Mouse (Mus musculus): Measurements from ENCODE around the gene Dcaf6. TPM values are rescaled to one million over a fixed set of nuclear protein-coding genes. Genes with fewer than 3 reads are reported as not detected.
"Not testable (repeated sequence)": the region's sequence is repeated elsewhere in the genome, so short reads cannot be mapped to it uniquely, and the experiment has no call there.

Gene Dcaf6
- polyA plus RNA-seq, 1 experiment from 2014 or later = 10.4 TPM

DNA sequence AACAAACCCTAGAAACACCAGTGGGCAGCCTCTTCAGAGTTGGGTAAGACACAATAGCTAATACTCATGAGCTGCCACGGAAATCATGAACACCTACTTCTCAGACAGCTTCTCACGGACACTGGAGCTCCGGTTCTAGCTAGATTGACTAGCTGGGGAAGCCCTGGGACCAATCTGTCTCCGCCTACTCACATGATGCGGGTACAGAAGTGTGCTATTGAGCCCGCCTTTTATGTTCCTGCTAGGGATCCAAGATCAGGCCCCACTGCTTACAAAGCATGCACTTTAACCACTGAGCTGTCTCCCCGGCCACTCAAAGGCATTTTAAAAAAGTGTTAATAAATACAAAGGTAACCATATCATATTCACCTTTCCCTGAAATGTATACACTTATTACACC, 118.1 kb downstream of the Dcaf6 start:
- Histone ChIP-seq H3K27me3 (no peaks in the 10 kb centered on the region), H3K4me1 (peaks cover 6% of the 10 kb centered on the region; the same call in 1 of the 2 replicates), H3K36me3 (ENCODE audit: poor library complexity, severe bottlenecking) (no peaks in the 10 kb centered on the region), H3K4me3 (no peak overlapping the region), H3K4me2 (no peak overlapping the region), H3K9me3 (replicated peaks) (no peaks in the 10 kb centered on the region), H3K9ac (no peak overlapping the region), H3K27ac (no peak overlapping the region)
- WGBS = 63% methylated on average over 7 of the region's 7 CpGs
- no peak for ATAC-seq

DNA sequence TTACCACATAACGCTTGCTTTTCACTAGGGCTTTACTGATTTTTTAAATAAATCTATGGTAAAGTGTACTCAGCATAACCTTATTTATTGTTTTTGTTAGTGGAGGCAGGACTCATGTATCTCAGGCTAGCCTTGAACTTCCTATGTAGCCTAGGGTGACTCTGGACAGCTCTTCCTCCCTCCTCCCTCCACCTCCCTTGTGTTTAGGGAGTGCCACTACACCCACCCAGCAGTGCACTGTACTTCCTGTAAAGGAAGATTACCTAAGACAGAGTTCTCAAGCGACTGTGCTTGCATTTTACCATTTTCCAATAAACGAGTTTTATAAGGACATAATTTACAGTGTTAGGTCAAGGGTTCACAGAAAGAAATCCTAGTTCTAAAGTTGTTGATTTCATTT, 127.5 kb downstream of the Dcaf6 start:
- H3K4me3 ChIP-seq = no peak overlapping the region
- H3K9me3 ChIP-seq (replicated peaks) = no peaks in the 10 kb centered on the region
- H3K27ac ChIP-seq = no peak overlapping the region
- H3K27me3 ChIP-seq = no peaks in the 10 kb centered on the region
- no peaks in the 10 kb centered on the region for H3K4me1 ChIP-seq
- ATAC-seq = no peak
- no peak overlapping the region for H3K9ac ChIP-seq
- H3K4me2 ChIP-seq = no peak overlapping the region
- H3K36me3 ChIP-seq (ENCODE audit: poor library complexity, severe bottlenecking) = peaks cover 6% of the 10 kb centered on the region; the same call in 1 of the 2 replicates
- WGBS = 83% methylated on average over 3 of the region's 3 CpGs

DNA sequence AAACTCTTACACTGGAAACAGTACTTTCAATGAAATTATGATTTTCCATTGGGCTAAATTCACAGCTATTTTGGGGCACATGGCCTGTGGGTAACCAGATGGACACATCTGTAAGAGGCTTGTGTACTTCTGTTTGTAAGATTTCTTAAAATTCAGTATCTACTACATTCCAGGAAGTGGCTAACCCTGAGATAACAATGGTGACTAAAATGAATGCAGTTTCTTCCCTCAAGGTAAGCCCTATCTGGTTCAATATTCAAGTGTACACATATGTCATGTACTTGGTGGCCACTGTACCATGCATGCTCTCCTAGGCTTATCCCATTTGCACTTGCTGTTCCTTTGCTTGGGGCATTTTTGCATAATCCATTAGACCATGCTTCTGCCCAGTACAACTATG, 129.4 kb downstream of the Dcaf6 start:
- no peak overlapping the region for H3K9ac ChIP-seq
- no peak overlapping the region for H3K27ac ChIP-seq
- no peak for ATAC-seq
- H3K4me3 ChIP-seq = no peak overlapping the region
- H3K27me3 ChIP-seq = no peaks in the 10 kb centered on the region
- H3K36me3 ChIP-seq (ENCODE audit: poor library complexity, severe bottlenecking) = peaks cover 9% of the 10 kb centered on the region; the same call in 1 of the 2 replicates
- H3K4me2 ChIP-seq = no peak overlapping the region
- H3K4me1 ChIP-seq = no peaks in the 10 kb centered on the region
- no peaks in the 10 kb centered on the region for H3K9me3 ChIP-seq (replicated peaks)

DNA sequence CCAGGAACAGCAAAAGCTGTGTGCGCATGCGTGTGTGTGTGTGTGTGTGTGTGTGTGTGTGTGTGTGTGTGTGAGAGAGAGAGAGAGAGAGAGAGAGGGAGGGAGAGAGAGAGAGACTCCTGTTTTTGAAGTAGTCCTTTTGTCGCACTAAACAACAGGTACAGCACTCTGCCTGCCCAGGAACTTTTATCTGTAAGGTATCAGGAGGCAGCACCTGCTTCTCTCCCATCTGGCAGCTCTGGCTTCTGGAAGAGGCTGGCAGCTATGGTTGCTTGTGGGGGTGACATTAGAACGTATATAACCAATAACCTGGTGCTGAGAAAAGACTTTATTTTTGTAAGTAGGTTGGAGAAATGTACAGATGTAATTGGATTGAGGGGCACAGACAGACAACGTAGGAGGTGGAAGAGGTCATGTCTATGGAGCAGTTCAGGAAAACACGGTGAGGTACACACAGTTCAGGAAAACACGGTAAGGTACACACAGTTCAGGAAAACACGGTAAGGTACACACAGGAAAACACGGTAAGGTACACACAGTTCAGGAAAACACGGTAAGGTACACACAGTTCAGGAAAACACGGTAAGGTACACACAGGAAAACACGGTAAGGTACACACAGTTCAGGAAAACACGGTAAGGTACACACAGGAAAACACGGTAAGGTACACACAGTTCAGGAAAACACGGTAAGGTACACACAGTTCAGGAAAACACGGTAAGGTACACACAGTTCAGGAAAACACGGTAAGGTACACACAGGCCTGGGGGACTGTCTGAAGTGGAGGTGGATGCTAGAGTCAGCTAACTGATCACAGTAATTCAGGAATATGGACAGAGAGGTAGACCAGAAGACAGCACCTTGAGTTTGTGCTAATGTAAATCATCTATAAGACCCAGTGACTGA, 131.6 kb downstream of the Dcaf6 start:
- not testable (repeated sequence) for H3K27me3 ChIP-seq; H3K9me3 ChIP-seq (replicated peaks); H3K27ac ChIP-seq; H3K4me1 ChIP-seq; H3K4me3 ChIP-seq; H3K4me2 ChIP-seq; H3K9ac ChIP-seq; ATAC-seq
- peaks cover 25% of the 10 kb centered on the region for H3K36me3 ChIP-seq (ENCODE audit: poor library complexity, severe bottlenecking)
- WGBS = 94% methylated on average over 17 of the region's 17 CpGs

DNA sequence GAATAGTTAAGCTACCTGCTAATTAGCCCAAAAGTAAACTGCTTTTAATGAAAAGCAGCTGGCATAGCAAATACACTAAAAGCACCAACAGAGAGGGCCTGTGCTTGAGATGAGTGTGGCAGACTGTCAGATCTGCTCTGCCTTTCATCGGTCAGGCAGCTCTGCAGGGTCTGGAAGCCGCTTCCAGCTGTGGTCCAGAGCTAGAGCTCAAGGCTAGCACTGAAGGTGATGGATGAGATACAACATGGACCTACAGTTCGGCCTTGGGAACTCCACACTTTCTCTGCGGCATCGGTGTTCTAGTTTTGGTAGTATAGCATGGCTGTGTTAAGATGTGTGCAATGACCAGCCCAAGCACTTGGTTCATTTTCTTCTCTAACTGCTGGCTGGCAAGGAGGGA, 132.4 kb downstream of the Dcaf6 start:
- 86% methylated on average over 5 of the region's 5 CpGs for WGBS
- Histone ChIP-seq H3K4me1 (no peaks in the 10 kb centered on the region), H3K27ac (no peak overlapping the region), H3K27me3 (no peaks in the 10 kb centered on the region), H3K4me2 (no peak overlapping the region), H3K9me3 (replicated peaks) (no peaks in the 10 kb centered on the region), H3K4me3 (no peak overlapping the region), H3K9ac (no peak overlapping the region), H3K36me3 (ENCODE audit: poor library complexity, severe bottlenecking) (peaks cover 33% of the 10 kb centered on the region)
- no peak for ATAC-seq

DNA sequence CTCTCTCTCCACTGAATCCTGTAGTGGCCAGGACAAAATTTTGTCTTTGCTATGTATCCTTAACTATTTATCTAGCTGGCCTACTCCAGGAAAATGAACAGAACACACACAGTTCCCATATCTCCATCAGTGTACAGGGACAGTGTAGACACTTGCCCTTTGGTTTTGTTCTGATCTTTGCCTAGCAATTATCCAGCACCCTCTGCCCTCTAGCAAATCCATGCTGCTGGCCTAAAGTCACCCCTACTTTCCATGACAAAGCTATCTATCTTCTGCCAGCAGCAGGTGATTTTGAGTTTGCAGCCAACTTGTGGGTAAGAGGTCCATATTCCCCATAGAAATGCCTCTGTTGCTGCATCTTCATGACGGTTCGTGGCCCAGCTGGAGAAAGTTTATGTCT, 132.9 kb downstream of the Dcaf6 start:
- Histone ChIP-seq H3K9ac (no peak overlapping the region), H3K27me3 (no peaks in the 10 kb centered on the region), H3K4me3 (no peak overlapping the region), H3K36me3 (ENCODE audit: poor library complexity, severe bottlenecking) (peaks cover 37% of the 10 kb centered on the region), H3K4me2 (no peak overlapping the region), H3K9me3 (replicated peaks) (no peaks in the 10 kb centered on the region), H3K4me1 (no peaks in the 10 kb centered on the region), H3K27ac (no peak overlapping the region)
- ATAC-seq = no peak
- 80% methylated on average over 2 of the region's 2 CpGs for WGBS

DNA sequence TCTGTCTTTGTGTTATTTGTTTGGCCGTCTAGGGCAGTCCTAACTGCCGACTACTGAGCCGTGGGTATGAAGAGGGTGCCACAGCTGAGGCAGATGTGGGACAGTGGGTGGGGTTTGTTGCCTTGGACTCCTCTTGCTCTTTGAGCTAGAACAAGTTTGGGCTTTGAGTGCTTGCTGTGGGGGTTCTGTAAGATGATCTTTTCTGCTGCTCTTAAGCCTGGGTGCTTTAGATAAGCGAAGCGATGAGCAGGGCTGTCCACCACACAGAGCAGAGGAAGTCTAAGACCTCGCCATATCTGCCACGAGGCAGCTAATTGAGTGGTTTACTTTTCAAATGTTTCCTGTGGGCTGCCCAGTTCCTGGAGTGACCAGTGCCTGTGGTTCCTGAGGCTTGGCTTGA, 137.3 kb downstream of the Dcaf6 start:
- H3K4me1 ChIP-seq = no peaks in the 10 kb centered on the region
- H3K9me3 ChIP-seq (replicated peaks) = no peaks in the 10 kb centered on the region
- no peaks in the 10 kb centered on the region for H3K27me3 ChIP-seq
- no peak overlapping the region for H3K27ac ChIP-seq
- H3K9ac ChIP-seq = no peak overlapping the region
- 90% methylated on average over 7 of the region's 7 CpGs for WGBS
- no peak overlapping the region for H3K4me2 ChIP-seq
- no peak for ATAC-seq
- no peak overlapping the region for H3K4me3 ChIP-seq
- H3K36me3 ChIP-seq (ENCODE audit: poor library complexity, severe bottlenecking) = peaks cover 73% of the 10 kb centered on the region

DNA sequence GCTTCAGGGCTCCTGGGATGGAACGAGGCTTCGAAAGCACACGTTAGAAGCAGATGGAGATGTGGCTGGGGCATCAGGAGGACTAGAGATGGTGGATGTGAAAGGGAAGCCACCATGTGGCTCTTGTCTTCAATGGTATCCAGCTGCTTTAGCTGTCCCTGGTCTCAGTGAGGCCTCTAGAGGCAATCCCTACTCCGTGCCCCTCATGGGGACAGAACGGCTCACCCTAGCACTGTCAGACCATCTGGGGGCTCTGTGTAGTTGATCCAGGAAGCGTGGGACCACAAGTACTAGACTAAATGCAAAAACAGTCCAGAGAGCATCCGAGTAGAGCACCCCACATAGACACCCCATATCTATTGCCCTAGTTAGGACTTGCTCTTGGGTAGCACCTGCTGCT, 138.4 kb downstream of the Dcaf6 start:
- Histone ChIP-seq H3K4me1 (no peaks in the 10 kb centered on the region), H3K9ac (no peak overlapping the region), H3K4me2 (no peak overlapping the region), H3K27me3 (no peaks in the 10 kb centered on the region), H3K27ac (no peak overlapping the region), H3K36me3 (ENCODE audit: poor library complexity, severe bottlenecking) (peaks cover 84% of the 10 kb centered on the region), H3K9me3 (replicated peaks) (no peaks in the 10 kb centered on the region), H3K4me3 (no peak overlapping the region)
- 91% methylated on average over 7 of the region's 7 CpGs for WGBS
- ATAC-seq = no peak

DNA sequence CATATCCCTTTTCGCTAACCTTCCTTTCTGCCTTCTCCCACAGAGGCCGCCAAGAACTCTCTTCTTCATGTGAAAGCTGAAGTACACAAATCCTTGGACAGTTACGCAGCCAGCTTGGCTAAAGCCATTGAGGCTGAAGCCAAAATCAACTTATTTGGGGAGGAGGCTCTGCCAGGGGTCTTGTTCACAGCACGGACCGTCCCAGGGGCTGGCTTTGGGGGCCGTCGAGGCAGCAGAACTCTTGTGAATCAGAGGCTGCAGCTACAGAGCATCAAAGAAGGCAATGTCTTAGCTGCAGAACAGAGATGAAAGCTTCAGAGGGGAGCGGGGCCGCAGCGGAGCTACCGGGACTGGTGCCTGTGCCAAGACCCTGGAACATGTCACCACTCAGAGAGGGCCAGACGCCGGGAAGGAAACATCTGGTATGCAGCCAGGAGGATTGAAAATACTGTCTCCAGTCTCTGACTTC, 138.8 kb downstream of the Dcaf6 start:
- no peak overlapping the region for H3K27ac ChIP-seq
- no peak overlapping the region for H3K4me2 ChIP-seq
- H3K4me1 ChIP-seq = no peaks in the 10 kb centered on the region
- H3K27me3 ChIP-seq = no peaks in the 10 kb centered on the region
- H3K4me3 ChIP-seq = no peak overlapping the region
- peaks cover 85% of the 10 kb centered on the region for H3K36me3 ChIP-seq (ENCODE audit: poor library complexity, severe bottlenecking)
- no peak overlapping the region for H3K9ac ChIP-seq
- 96% methylated on average over 13 of the region's 13 CpGs for WGBS
- no peaks in the 10 kb centered on the region for H3K9me3 ChIP-seq (replicated peaks)
- no peak for ATAC-seq

DNA sequence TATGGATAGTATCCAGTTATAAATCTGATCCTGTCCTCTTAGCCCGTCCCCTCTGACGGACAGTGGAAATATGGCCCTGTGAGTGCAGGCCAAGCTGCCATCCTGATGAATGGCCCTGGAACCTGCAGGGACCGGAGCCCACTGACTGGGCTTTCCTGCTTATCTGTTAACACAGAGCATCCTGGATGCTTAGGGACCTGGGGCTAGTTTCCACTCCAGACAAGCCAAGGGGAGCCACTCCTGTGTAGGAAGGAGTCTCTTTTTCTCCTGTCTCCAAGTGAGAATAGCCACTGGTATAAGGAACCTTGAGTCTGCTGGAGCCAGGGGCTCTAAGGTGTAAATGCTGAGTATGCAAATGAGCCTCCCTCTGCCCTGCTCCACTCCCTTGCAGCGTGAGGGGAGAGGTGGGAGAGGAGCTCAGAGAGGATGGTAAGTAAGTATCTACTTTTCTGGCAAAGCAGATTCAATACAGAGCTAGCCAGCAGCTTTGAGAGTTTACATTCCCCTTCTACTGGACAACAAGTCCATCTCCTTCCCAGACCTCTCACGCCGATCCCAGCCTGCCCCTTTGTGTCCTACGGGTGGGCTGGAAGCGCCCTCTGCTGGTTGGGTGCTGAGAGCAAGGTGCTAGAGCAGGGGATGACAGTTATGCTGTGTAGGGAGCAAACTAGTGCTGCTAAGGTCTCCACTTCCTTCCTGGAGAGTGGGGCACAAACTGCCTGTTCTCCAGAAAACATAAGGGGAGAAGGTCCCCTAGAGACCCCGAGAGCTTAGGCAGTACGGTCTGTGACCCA, 139.9 kb downstream of the Dcaf6 start:
- Histone ChIP-seq H3K36me3 (ENCODE audit: poor library complexity, severe bottlenecking) (peaks cover 76% of the 10 kb centered on the region), H3K4me1 (no peaks in the 10 kb centered on the region), H3K9ac (no peak overlapping the region)

DNA sequence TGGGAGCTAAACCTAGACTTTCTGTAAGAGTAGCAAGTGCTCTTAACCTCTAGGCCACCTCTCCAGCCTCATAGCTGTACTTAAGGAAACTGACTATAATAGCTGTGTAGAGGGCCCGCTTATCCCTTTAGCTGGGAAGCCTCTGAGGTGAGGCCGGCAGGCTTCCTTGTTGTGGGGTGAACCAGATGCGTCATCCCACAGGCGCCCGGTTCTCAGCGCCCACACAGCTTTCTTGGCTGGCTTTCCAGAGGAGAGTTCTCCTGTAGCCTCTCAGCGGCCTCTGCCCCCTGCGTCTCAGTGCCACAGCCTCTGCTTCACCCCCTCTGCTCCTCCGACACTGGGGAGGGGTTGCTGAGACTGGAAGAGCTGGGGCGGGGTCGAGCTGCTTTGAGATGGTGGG, 143.9 kb downstream of the Dcaf6 start:
- no peak for ATAC-seq
- no peak overlapping the region for H3K27ac ChIP-seq
- H3K4me1 ChIP-seq = no peaks in the 10 kb centered on the region
- peaks cover 77% of the 10 kb centered on the region for H3K36me3 ChIP-seq (ENCODE audit: poor library complexity, severe bottlenecking)
- H3K4me2 ChIP-seq = no peak overlapping the region
- no peak overlapping the region for H3K4me3 ChIP-seq
- no peak overlapping the region for H3K9ac ChIP-seq
- WGBS = 56% methylated on average over 11 of the region's 11 CpGs
- H3K9me3 ChIP-seq (replicated peaks) = no peaks in the 10 kb centered on the region
- H3K27me3 ChIP-seq = no peaks in the 10 kb centered on the region

More for the DNA sequence above, 139.9 kb downstream of the Dcaf6 start:
- Histone ChIP-seq H3K4me2 (no peak overlapping the region), H3K9me3 (replicated peaks) (no peaks in the 10 kb centered on the region), H3K27ac (no peak overlapping the region), H3K4me3 (no peak overlapping the region), H3K27me3 (no peaks in the 10 kb centered on the region)
- WGBS = 46% methylated on average over 10 of the region's 10 CpGs
- ATAC-seq = peak; percentile 79

DNA sequence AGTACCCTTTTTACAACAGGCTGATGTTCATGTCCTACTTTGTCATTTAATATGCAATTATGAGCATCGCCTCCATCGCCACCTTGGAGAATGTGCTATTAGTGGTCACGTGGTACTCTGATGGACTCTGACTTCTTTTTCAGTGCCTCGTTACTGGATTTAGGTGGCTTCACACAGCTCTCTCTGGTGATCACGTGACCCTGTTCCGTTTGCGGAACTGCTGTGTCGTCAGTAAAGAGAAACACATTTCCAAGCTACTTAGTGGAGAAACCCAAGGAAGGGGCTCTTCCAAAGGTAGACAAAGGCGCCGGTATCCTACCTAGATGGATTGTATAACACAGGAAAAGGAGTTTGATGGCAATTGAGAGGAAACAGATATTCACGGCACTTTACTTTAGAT, 152.1 kb downstream of the Dcaf6 start:
- H3K4me1 ChIP-seq = peaks cover 4% of the 10 kb centered on the region; the same call in 1 of the 2 replicates
- H3K9ac ChIP-seq = no peak overlapping the region
- WGBS = 79% methylated on average over 11 of the region's 11 CpGs
- no peaks in the 10 kb centered on the region for H3K27me3 ChIP-seq
- ATAC-seq = no peak
- no peaks in the 10 kb centered on the region for H3K9me3 ChIP-seq (replicated peaks)
- H3K27ac ChIP-seq = no peak overlapping the region
- no peak overlapping the region for H3K4me3 ChIP-seq
- H3K36me3 ChIP-seq (ENCODE audit: poor library complexity, severe bottlenecking) = peaks cover 71% of the 10 kb centered on the region
- no peak overlapping the region for H3K4me2 ChIP-seq

Data from forebrain, embryonic 13.5 days (tissue).